Mouse (Mus musculus) limb, embryonic 15.5 days (tissue): ENCODE results near the gene Cpne1. TPM values are rescaled to one million over a fixed set of nuclear protein-coding genes. Genes with fewer than 3 reads are reported as not detected.

Source experiments
- ATAC-seq: fragments of 200-750 bp; cut with Nextera tagmentation; 2 replicates; pipeline ENCODE4 v1.8.0; 2017; ENCODE audit warnings: low read depth, moderate TSS enrichment; ENCODE audit not compliant: insufficient number of reproducible peaks, low FRiP score, low TSS enrichment
- H3K27ac ChIP-seq: fragments of 300-500 bp; sonication (generic); 2 replicates; pipeline ENCODE4 v1.5.1; 2015; ENCODE audit warnings: moderate library complexity, mild to moderate bottlenecking, inconsistent platforms
- H3K27me3 ChIP-seq: fragments of 300-500 bp; sonication (generic); 2 replicates; pipeline ENCODE4 v1.6.1; 2015; ENCODE audit warnings: inconsistent platforms
- H3K36me3 ChIP-seq: fragments of 300-500 bp; sonication (generic); 2 replicates; pipeline ENCODE4 v1.6.1; 2015; ENCODE audit warnings: inconsistent platforms
- H3K4me1 ChIP-seq: fragments of 300-500 bp; sonication (generic); 2 replicates; pipeline ENCODE4 v1.6.1; 2015; ENCODE audit warnings: inconsistent platforms
- H3K4me2 ChIP-seq: fragments of 300-500 bp; sonication (generic); 2 replicates; pipeline ENCODE4 v1.6.1; 2015; ENCODE audit warnings: mild to moderate bottlenecking, inconsistent platforms
- H3K4me3 ChIP-seq: fragments of 300-500 bp; sonication (generic); 2 replicates; pipeline ENCODE4 v1.5.1; 2015; ENCODE audit warnings: mild to moderate bottlenecking, inconsistent platforms
- H3K9ac ChIP-seq: fragments of 300-500 bp; sonication (generic); 2 replicates; pipeline ENCODE4 v1.6.1; 2015; ENCODE audit warnings: inconsistent platforms
- H3K9me3 ChIP-seq: fragments of 300-500 bp; sonication (generic); 2 replicates; pipeline ENCODE4 v1.6.1; 2016; ENCODE audit warnings: inconsistent platforms
- WGBS: fragments of 180-500 bp; shearing (Covaris S2); methylation state at CpG from one replicate; pipeline ENCODE4 v1.1.7; 2015; 5-methylcytosine and 5-hydroxymethylcytosine counted together
- polyA plus RNA-seq: library from polyadenylated mRNA; unstranded; fragments of >200 nt; fragmentation: Nextera tagmentation; extraction: Ambion mirVana; gene quantifications from 2 replicates; pipeline ENCODE4 v1.2.1, GENCODE M21; 2015

The Cpne1 gene
- polyA plus RNA-seq, 1 experiment from 2014 or later, result 57.3 TPM

DNA sequence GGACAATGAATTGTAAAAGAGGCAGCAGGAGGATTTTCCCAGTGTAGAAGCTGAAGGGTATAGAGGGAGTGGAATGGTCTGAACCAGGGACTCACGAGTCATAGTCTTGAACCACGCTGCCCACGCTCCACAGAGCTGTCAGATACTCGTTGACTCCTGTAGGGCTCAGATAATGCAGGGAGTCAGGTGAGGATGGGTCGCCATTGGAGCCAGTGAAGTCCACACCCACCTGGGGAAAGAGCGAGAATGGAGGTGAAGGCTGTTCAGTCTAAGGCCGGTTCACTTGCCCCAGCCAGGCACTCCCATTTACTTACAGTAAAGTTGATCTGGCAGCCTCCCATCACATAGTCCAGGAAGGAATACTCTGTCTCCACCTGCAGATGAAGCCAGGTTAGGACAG, 34.3 kb downstream of the Cpne1 start:
- H3K27ac ChIP-seq, result no peak overlapping the region
- 90% methylated on average over 7 of the region's 7 CpGs for WGBS

DNA sequence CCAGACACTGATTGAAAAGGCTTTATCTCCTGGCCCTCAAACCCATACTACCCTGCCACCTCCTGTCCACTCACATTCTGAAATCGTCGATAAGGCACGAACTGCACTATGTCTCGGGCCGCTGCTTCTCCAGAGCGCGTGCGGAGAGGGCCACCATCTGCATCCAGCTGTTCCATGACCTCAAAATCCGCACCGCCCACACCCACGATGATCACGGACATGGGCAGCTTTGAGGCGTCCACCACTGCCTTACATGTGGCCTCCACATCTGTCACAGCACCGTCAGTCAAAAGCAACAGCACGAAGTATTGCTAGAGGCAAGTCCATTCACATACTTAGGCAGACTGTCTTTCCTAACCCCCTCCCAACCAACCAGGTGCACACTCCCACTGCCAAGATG, 38.0 kb downstream of the Cpne1 start:
- WGBS, result 93% methylated on average over 15 of the region's 15 CpGs
- Histone ChIP-seq H3K9me3 (no peaks in the 10 kb centered on the region), H3K9ac (no peak overlapping the region), H3K27ac (no peak overlapping the region), H3K36me3 (peaks cover 97% of the 10 kb centered on the region), H3K4me2 (no peak overlapping the region), H3K4me1 (no peaks in the 10 kb centered on the region), H3K27me3 (no peaks in the 10 kb centered on the region), H3K4me3 (no peak overlapping the region)
- no peak for ATAC-seq

More for the DNA sequence above, 34.3 kb downstream of the Cpne1 start:
- Histone ChIP-seq H3K9me3 (no peaks in the 10 kb centered on the region), H3K9ac (no peak overlapping the region), H3K4me2 (no peak overlapping the region), H3K36me3 (peaks cover 68% of the 10 kb centered on the region), H3K27me3 (no peaks in the 10 kb centered on the region), H3K4me1 (no peaks in the 10 kb centered on the region), H3K4me3 (no peak overlapping the region)
- no peak for ATAC-seq

DNA sequence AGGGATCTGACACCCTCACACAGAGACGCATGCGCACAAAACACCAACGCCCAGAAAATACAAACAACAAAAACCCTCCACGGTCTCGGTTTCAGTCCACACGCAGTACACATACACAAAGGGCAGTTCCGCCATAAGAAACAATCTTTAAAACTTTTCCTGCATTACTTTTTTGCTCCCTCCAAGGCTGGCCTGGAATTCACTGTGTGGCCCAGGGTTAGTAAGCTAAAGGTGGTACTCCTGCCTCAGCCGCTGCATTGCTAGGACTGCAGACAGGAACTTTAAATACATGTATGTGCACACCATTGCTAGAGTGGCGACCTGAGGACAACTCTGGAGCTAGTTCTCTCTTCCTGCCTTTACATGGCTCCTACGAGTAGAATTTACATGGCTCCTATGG, 40.5 kb downstream of the Cpne1 start:
- H3K4me1 ChIP-seq, result peaks cover 3% of the 10 kb centered on the region
- H3K4me3 ChIP-seq, result no peak overlapping the region
- no peak overlapping the region for H3K27ac ChIP-seq
- no peak for ATAC-seq
- no peak overlapping the region for H3K4me2 ChIP-seq
- WGBS, result 94% methylated on average over 10 of the region's 10 CpGs
- peaks cover 77% of the 10 kb centered on the region for H3K36me3 ChIP-seq
- H3K27me3 ChIP-seq, result no peaks in the 10 kb centered on the region
- no peaks in the 10 kb centered on the region for H3K9me3 ChIP-seq
- H3K9ac ChIP-seq, result no peak overlapping the region

GRCm38 (mm10) chr2:156067916-156068315, 43.8 kb downstream of the Cpne1 start:
- WGBS, result 88% methylated on average over 10 of the region's 10 CpGs
- Histone ChIP-seq H3K4me1 (peaks cover 13% of the 10 kb centered on the region), H3K27ac (no peak overlapping the region), H3K4me2 (no peak overlapping the region), H3K36me3 (peaks cover 45% of the 10 kb centered on the region), H3K27me3 (no peaks in the 10 kb centered on the region), H3K9me3 (no peaks in the 10 kb centered on the region), H3K9ac (no peak overlapping the region), H3K4me3 (no peak overlapping the region)
- ATAC-seq, result no peak

- H3K27me3 ChIP-seq, result no peaks in the 10 kb centered on the region
- H3K4me3 ChIP-seq, result peak overlapping the region; percentile 75
- no peak for ATAC-seq
- H3K27ac ChIP-seq, result 0 out of 2 replicates have a peak overlapping the region, but pooled peaks have one; percentile 27
- no peaks in the 10 kb centered on the region for H3K9me3 ChIP-seq
- H3K4me2 ChIP-seq, result peak overlapping the region; percentile 95
- 0 out of 2 replicates have a peak overlapping the region, but pooled peaks have one; percentile 65 for H3K9ac ChIP-seq
- peaks cover 13% of the 10 kb centered on the region for H3K4me1 ChIP-seq
- peaks cover 29% of the 10 kb centered on the region for H3K36me3 ChIP-seq
- WGBS, result 30% methylated on average over 10 of the region's 10 CpGs
Observed at GRCm38 (mm10) chr2:156066126-156066525, 45.6 kb downstream of the Cpne1 start.

DNA sequence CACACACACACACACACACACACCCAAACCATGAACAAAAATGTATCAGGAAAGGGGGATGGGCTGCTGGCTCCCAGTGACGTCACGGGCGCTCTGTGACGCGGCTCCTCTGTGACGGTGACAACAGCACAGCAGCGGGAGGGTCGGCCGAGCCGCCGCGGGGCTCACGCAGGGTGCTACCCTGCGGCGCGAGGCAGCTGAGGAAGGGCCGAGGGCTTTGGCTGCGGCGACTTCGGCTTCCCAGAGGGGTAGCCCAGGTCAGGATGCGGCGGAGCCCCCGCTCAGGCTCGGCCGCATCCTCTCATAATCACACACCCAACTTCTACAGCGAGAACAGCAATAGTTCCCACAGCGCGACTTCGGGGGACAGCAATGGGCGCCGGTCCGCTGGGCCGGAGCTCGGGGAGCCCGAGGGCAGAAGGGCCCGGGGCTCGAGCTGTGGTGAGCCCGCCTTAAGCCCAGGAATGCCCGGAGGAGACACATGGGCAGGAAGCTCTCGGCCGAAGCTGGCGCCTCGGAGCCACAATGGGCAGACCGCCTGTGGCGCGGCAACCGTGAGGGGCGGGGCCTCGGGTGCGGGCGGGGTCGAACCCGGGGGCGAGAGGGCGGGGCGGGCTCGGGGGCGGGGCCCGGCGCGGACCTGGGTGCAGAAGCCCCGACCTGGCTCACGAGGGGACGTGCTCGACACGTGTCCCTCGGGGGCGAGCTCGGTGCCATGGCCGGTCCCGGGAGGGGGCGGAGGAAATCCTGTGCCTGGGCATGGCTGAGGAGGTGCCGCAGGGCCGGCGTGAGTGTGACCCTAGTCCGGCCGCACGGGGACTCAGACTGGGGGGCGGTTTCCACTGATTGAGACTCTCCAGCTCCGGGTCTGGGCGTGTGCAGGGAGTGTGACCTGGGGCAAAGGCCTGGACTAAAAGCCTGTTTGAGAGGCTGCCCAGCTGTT, 46.4 kb downstream of the Cpne1 start, which contains the start of gene Spag4:
Gene Spag4 (plus strand): TSS at position 77 of the 943 bp plus-strand sequence.
- Histone ChIP-seq H3K27me3 (no peaks in the 10 kb centered on the region), H3K4me3 (peak within 1 kb of the TSS; percentile 75), H3K4me2 (peak within 1 kb of the TSS; percentile 95), H3K27ac (peak within 1 kb of the TSS; percentile 72), H3K9ac (peak within 1 kb of the TSS; percentile 65), H3K9me3 (no peaks in the 10 kb centered on the region), H3K36me3 (peaks cover 22% of the 10 kb centered on the region), H3K4me1 (peaks cover 13% of the 10 kb centered on the region)
- WGBS, result under 1% methylated on average over 76 of the region's 81 CpGs
- ATAC-seq, result peak; percentile 50

GRCm38 (mm10) chr2:156052816-156053215, 58.9 kb downstream of the Cpne1 start, which contains the start of gene Fer1l4:
Fer1l4 (minus strand) TSS chr2:156052947.
- H3K4me3 ChIP-seq, result no peak within 1 kb of the TSS
- no peak within 1 kb of the TSS for H3K27ac ChIP-seq
- no peak within 1 kb of the TSS for H3K9ac ChIP-seq
- H3K4me1 ChIP-seq, result peaks cover 3% of the 10 kb centered on the region; the same call in 1 of the 2 replicates
- H3K36me3 ChIP-seq, result no peaks in the 10 kb centered on the region
- 75% methylated on average over 9 of the region's 9 CpGs for WGBS
- no peak for ATAC-seq
- H3K9me3 ChIP-seq, result no peaks in the 10 kb centered on the region
- 0 out of 2 replicates have a peak, but pooled peaks cover under 1% of the 10 kb centered on the region for H3K27me3 ChIP-seq
- H3K4me2 ChIP-seq, result no peak within 1 kb of the TSS

DNA sequence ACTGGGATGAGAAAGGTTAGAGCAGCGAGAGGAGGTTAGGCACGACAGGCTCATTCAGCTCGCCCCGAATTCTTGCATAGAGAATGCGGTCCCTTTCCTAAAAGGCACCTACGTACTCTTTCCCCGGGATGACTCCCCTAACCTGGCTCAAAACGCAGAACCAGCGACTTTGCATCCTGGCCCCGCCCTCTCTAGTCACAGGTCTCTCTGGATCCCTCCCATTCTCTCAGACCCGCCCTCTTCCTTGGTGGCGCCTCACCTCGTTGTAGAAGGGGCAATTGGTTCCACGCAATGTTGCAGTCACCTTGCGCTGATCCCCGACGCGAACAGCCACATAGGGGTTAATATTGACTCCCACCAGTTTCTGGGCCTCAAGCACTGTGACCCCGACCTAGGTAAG, 63.8 kb downstream of the Cpne1 start:
- Histone ChIP-seq H3K36me3 (no peaks in the 10 kb centered on the region), H3K4me3 (0 out of 2 replicates have a peak overlapping the region, but pooled peaks have one; percentile 8), H3K9me3 (no peaks in the 10 kb centered on the region), H3K27me3 (peaks cover 13% of the 10 kb centered on the region), H3K4me2 (peak overlapping the region; percentile 33), H3K9ac (no peak overlapping the region), H3K27ac (no peak overlapping the region), H3K4me1 (peaks cover 4% of the 10 kb centered on the region; the same call in 1 of the 2 replicates)
- WGBS, result 7% methylated on average over 19 of the region's 19 CpGs
- no peak for ATAC-seq

DNA sequence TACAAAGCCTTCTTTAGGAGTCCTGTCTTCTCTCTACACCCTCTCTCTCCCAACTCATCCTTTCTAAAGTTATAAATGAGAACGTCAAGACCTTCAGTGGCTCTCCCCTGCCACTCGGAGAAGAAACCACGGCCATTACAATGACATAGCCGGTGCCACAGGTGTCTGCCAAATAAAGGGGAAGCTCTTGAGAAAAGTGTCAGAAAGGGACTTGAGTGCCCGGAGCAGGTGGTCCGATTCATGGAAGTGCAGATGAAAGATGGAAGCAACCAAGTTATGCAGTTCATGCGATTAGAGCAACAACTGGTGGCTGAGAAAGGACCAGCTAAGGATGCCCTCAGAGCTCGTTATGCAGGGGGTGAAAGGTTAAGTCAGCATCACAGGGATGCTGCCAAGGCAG, 68.9 kb downstream of the Cpne1 start:
- ATAC-seq, result no peak
- Histone ChIP-seq H3K4me3 (no peak overlapping the region), H3K27ac (no peak overlapping the region), H3K9me3 (no peaks in the 10 kb centered on the region), H3K27me3 (peaks cover 13% of the 10 kb centered on the region), H3K36me3 (no peaks in the 10 kb centered on the region), H3K4me2 (no peak overlapping the region), H3K9ac (no peak overlapping the region), H3K4me1 (peaks cover 2% of the 10 kb centered on the region; the same call in 1 of the 2 replicates)
- WGBS, result 80% methylated on average over 8 of the region's 8 CpGs

GRCm38 (mm10) chr2:156039390-156039789, 72.4 kb downstream of the Cpne1 start:
- 91% methylated on average over 3 of the region's 3 CpGs for WGBS
- Histone ChIP-seq H3K4me1 (no peaks in the 10 kb centered on the region), H3K4me2 (no peak overlapping the region), H3K27ac (no peak overlapping the region), H3K9me3 (no peaks in the 10 kb centered on the region), H3K9ac (no peak overlapping the region), H3K36me3 (no peaks in the 10 kb centered on the region), H3K27me3 (no peaks in the 10 kb centered on the region), H3K4me3 (no peak overlapping the region)
- ATAC-seq, result no peak

GRCm38 (mm10) chr2:156025482-156025881, 86.3 kb downstream of the Cpne1 start:
- H3K27ac ChIP-seq, result no peak overlapping the region
- H3K9me3 ChIP-seq, result no peaks in the 10 kb centered on the region
- H3K4me2 ChIP-seq, result no peak overlapping the region
- no peak overlapping the region for H3K4me3 ChIP-seq
- no peak overlapping the region for H3K9ac ChIP-seq
- no peaks in the 10 kb centered on the region for H3K36me3 ChIP-seq
- H3K4me1 ChIP-seq, result no peaks in the 10 kb centered on the region
- ATAC-seq, result no peak
- no peaks in the 10 kb centered on the region for H3K27me3 ChIP-seq
